Mouse (Mus musculus) myocyte (in vitro differentiated cells): ENCODE measurements around the gene Smim20. TPM values are rescaled to one million over a fixed set of nuclear protein-coding genes. Genes with fewer than 3 reads are reported as not detected.

Experiments used
- H3K27me3 ChIP-seq: one replicate; pipeline ENCODE4 v1.6.1; 2011; ENCODE audit not compliant: control insufficient read depth, insufficient read depth, insufficient read length
- H3K36me3 ChIP-seq: one replicate; pipeline ENCODE4 v1.6.1; 2011; ENCODE audit not compliant: control insufficient read depth, insufficient read depth
- H3K4me2 ChIP-seq: one replicate; pipeline ENCODE4 v1.6.1; 2011; ENCODE audit warnings: low read depth, control low read depth
- H3K4me3 ChIP-seq: one replicate; pipeline ENCODE4 v1.5.1; 2011; ENCODE audit warnings: mild to moderate bottlenecking, control low read depth, moderate library complexity
- H3K79me2 ChIP-seq: one replicate; pipeline ENCODE4 v1.6.1; 2011; ENCODE audit not compliant: control insufficient read depth, insufficient read depth
- H3ac ChIP-seq: one replicate; pipeline ENCODE4 v1.6.1; 2011; ENCODE audit not compliant: control insufficient read depth, insufficient read length
- CEBPB ChIP-seq: IDR thresholded peaks from 2 replicates; pipeline ENCODE4 v1.6.1; 2011; ENCODE audit warnings: mild to moderate bottlenecking, moderate library complexity; ENCODE audit not compliant: poor library complexity, insufficient read depth, severe bottlenecking
- E2F4 ChIP-seq: IDR thresholded peaks from one replicate; pipeline ENCODE4 v1.6.1; 2011; ENCODE audit warnings: mild to moderate bottlenecking, control low read depth, moderate library complexity; ENCODE audit not compliant: insufficient read depth
- MAX ChIP-seq: IDR thresholded peaks from one replicate; pipeline ENCODE4 v1.6.1; 2011; ENCODE audit warnings: low read depth, mild to moderate bottlenecking, control low read depth
- MYOD1 ChIP-seq, 3 experiments: IDR thresholded peaks; one replicate each; pipeline ENCODE4 v1.6.1; 2011; ENCODE audit warnings: control low read depth in 2 of 3, low read depth in 2 of 3, mild to moderate bottlenecking in 2 of 3, moderate library complexity in 1 of 3; ENCODE audit not compliant: insufficient read length in 2 of 3, control insufficient read depth in 1 of 3
- MYOG ChIP-seq, 3 experiments: IDR thresholded peaks; one replicate each; pipeline ENCODE4 v1.6.1; 2011; ENCODE audit warnings: control low read depth in 2 of 3, low read depth in 2 of 3, mild to moderate bottlenecking in 2 of 3; ENCODE audit not compliant: insufficient read length in 2 of 3, control insufficient read depth in 1 of 3, insufficient read depth in 1 of 3
- POLR2A ChIP-seq: IDR thresholded peaks from one replicate; pipeline ENCODE4 v1.6.1; 2011; ENCODE audit warnings: low read depth, mild to moderate bottlenecking, control low read depth, moderate library complexity; ENCODE audit not compliant: insufficient read length
- POLR2AphosphoS2 ChIP-seq: IDR thresholded peaks from one replicate; pipeline ENCODE4 v1.6.1; 2011; ENCODE audit warnings: low read depth, control low read depth; ENCODE audit not compliant: insufficient read length
- REST ChIP-seq: IDR thresholded peaks from one replicate; pipeline ENCODE4 v1.6.1; 2011; ENCODE audit warnings: mild to moderate bottlenecking, control low read depth, moderate library complexity; ENCODE audit not compliant: insufficient read depth, insufficient read length
- SRF ChIP-seq: IDR thresholded peaks from one replicate; pipeline ENCODE4 v1.6.1; 2011; ENCODE audit warnings: low read depth; ENCODE audit not compliant: control insufficient read depth, insufficient read length
- TCF12 ChIP-seq: IDR thresholded peaks from one replicate; pipeline ENCODE4 v1.6.1; 2011; ENCODE audit warnings: mild to moderate bottlenecking, control low read depth; ENCODE audit not compliant: poor library complexity, insufficient read depth, severe bottlenecking
- TCF3 ChIP-seq: IDR thresholded peaks from one replicate; pipeline ENCODE4 v1.6.1; 2011; ENCODE audit warnings: low read depth, control low read depth; ENCODE audit not compliant: insufficient read length
- USF1 ChIP-seq: IDR thresholded peaks from one replicate; pipeline ENCODE4 v1.6.1; 2011; ENCODE audit warnings: low read depth, mild to moderate bottlenecking, control low read depth, moderate library complexity
- polyA plus RNA-seq: library from polyadenylated mRNA; unstranded; fragments of >200 nt; fragmentation: generic; extraction: Trizol; gene quantifications from one replicate; pipeline ENCODE4 v1.2.1, GENCODE M21; 2012; ENCODE audit warnings: missing spikeins

Smim20 gene
- polyA plus RNA-seq, 1 experiment: 78.0 TPM

GRCm38 (mm10) chr5:53275376-53275775, 8.5 kb downstream of the Smim20 start:
- peaks cover 10% of the 10 kb centered on the region for H3K36me3 ChIP-seq
- TF ChIP-seq MYOD1 (IDR thresholded peaks at IDR 0.05; ENCODE audit: control insufficient read depth in 1 of 3, insufficient read length in 2 of 3, low read depth in 2 of 3): no peak
- TF ChIP-seq POLR2AphosphoS2: no peak
- TF ChIP-seq REST: no peak
- TF ChIP-seq MYOG (IDR thresholded peaks at IDR 0.05; ENCODE audit: control insufficient read depth in 1 of 3, insufficient read depth in 1 of 3, insufficient read length in 2 of 3, low read depth in 2 of 3): no peak
- no peak for TF ChIP-seq SRF
- no peak for TF ChIP-seq USF1
- no peak for TF ChIP-seq CEBPB
- TF ChIP-seq MAX: no peak
- TF ChIP-seq TCF3: no peak
- TF ChIP-seq POLR2A: no peak
- TF ChIP-seq E2F4: no peak
- TF ChIP-seq TCF12: no peak
- no peak overlapping the region for H3ac ChIP-seq
- no peaks in the 10 kb centered on the region for H3K27me3 ChIP-seq
- H3K4me3 ChIP-seq: no peak overlapping the region
- no peak overlapping the region for H3K4me2 ChIP-seq
- H3K79me2 ChIP-seq: no peaks in the 10 kb centered on the region

GRCm38 (mm10) chr5:53276470-53277022, 9.7 kb downstream of the Smim20 start:
- H3K27me3 ChIP-seq: no peaks in the 10 kb centered on the region
- no peak for TF ChIP-seq REST
- TF ChIP-seq MYOG (IDR thresholded peaks at IDR 0.05; ENCODE audit: control insufficient read depth in 1 of 3, insufficient read depth in 1 of 3, insufficient read length in 2 of 3, low read depth in 2 of 3): no peak
- TF ChIP-seq USF1: no peak
- TF ChIP-seq POLR2AphosphoS2: no peak
- no peak for TF ChIP-seq SRF
- TF ChIP-seq CEBPB: no peak
- no peak for TF ChIP-seq E2F4
- TF ChIP-seq MAX: no peak
- TF ChIP-seq MYOD1 (IDR thresholded peaks at IDR 0.05; ENCODE audit: control insufficient read depth in 1 of 3, insufficient read length in 2 of 3, low read depth in 2 of 3): no peak
- TF ChIP-seq TCF12: no peak
- no peak for TF ChIP-seq POLR2A
- TF ChIP-seq TCF3: no peak
- no peak overlapping the region for H3K4me2 ChIP-seq
- H3K79me2 ChIP-seq: no peaks in the 10 kb centered on the region
- H3K36me3 ChIP-seq: peaks cover 10% of the 10 kb centered on the region
- no peak overlapping the region for H3K4me3 ChIP-seq
- no peak overlapping the region for H3ac ChIP-seq

GRCm38 (mm10) chr5:53277716-53278263, 10.9 kb downstream of the Smim20 start:
- no peak for TF ChIP-seq CEBPB
- no peak for TF ChIP-seq REST
- TF ChIP-seq MAX: no peak
- no peak for TF ChIP-seq TCF3
- no peak for TF ChIP-seq POLR2A
- TF ChIP-seq MYOD1 (IDR thresholded peaks at IDR 0.05; ENCODE audit: control insufficient read depth in 1 of 3, insufficient read length in 2 of 3, low read depth in 2 of 3): no peak
- TF ChIP-seq USF1: no peak
- Histone ChIP-seq H3ac (no peak overlapping the region), H3K36me3 (peaks cover 10% of the 10 kb centered on the region), H3K4me2 (no peak overlapping the region), H3K79me2 (no peaks in the 10 kb centered on the region), H3K4me3 (no peak overlapping the region), H3K27me3 (no peaks in the 10 kb centered on the region)

- Histone ChIP-seq H3K27me3 (no peaks in the 10 kb centered on the region), H3K36me3 (peaks cover 10% of the 10 kb centered on the region), H3ac (no peak overlapping the region), H3K79me2 (no peaks in the 10 kb centered on the region), H3K4me3 (no peak overlapping the region), H3K4me2 (no peak overlapping the region)
- TF ChIP-seq E2F4 (no peak), USF1 (no peak), REST (no peak), MYOD1 (IDR thresholded peaks at IDR 0.05; ENCODE audit: control insufficient read depth in 1 of 3, insufficient read length in 2 of 3, low read depth in 2 of 3) (no peak), POLR2AphosphoS2 (no peak), TCF12 (no peak), MAX (no peak), TCF3 (no peak), MYOG (IDR thresholded peaks at IDR 0.05; ENCODE audit: control insufficient read depth in 1 of 3, insufficient read depth in 1 of 3, insufficient read length in 2 of 3, low read depth in 2 of 3) (no peak), SRF (no peak), POLR2A (no peak)
Measured at GRCm38 (mm10) chr5:53279216-53279813, 12.4 kb downstream of the Smim20 start.

GRCm38 (mm10) chr5:53282487-53282886, 15.6 kb downstream of the Smim20 start:
- H3K4me2 ChIP-seq: no peak overlapping the region
- no peaks in the 10 kb centered on the region for H3K27me3 ChIP-seq
- TF ChIP-seq MYOG (IDR thresholded peaks at IDR 0.05; ENCODE audit: control insufficient read depth in 1 of 3, insufficient read depth in 1 of 3, insufficient read length in 2 of 3, low read depth in 2 of 3) (no peak), REST (no peak), E2F4 (no peak), TCF12 (no peak), CEBPB (no peak), MYOD1 (IDR thresholded peaks at IDR 0.05; ENCODE audit: control insufficient read depth in 1 of 3, insufficient read length in 2 of 3, low read depth in 2 of 3) (no peak)
- no peak overlapping the region for H3K4me3 ChIP-seq
- peaks cover 4% of the 10 kb centered on the region for H3K36me3 ChIP-seq
- no peak overlapping the region for H3ac ChIP-seq
- H3K79me2 ChIP-seq: no peaks in the 10 kb centered on the region
